Mouse (Mus musculus): ENCODE results near the gene Hscb. TPM values are rescaled to one million over a fixed set of nuclear protein-coding genes. Genes with fewer than 3 reads are reported as not detected.

Gene Hscb
- polyA plus RNA-seq, 1 experiment from 2014 or later = 18.6 TPM

DNA sequence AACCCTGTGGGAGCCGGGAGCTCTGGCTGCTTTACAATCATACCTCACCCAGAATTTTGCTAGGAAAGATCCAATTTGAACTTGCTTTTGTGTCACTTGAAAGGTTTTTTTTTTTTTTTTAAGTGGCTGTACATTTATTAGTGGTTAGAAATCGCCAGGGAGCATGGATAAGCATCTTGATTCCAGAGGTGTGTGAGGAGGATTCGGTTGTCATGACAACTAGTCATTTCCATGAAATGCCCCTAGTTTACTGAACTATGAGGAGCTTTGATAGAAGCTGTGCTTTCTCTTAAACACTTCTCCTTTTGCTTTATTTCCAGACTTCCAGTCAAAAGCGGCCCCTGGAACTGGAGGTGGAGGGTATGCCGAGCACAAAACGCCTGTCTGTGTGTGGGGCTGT lies 33.6 kb upstream of the Hscb start:
- Histone ChIP-seq H3K27ac (ENCODE audit: low read depth, low read length) (no peak overlapping the region), H3K4me2 (ENCODE audit: low read depth, low read length, severe bottlenecking) (no peak overlapping the region), H3K9ac (ENCODE audit: low read length) (no peak overlapping the region), H3K9me3 (ENCODE audit: control insufficient read depth, low read length) (no peaks in the 10 kb centered on the region), H3K36me3 (ENCODE audit: control insufficient read depth, insufficient read depth, low read length) (no peaks in the 10 kb centered on the region), H3K27me3 (ENCODE audit: control insufficient read depth, insufficient read depth, low read length) (no peaks in the 10 kb centered on the region), H3K4me1 (replicated peaks; ENCODE audit: control insufficient read depth, insufficient read depth, low read length) (peaks cover 2% of the 10 kb centered on the region; the same call in 1 of the 2 replicates), H3K4me3 (ENCODE audit: low read depth, low read length) (no peak overlapping the region)
- 76% methylated on average over 6 of the region's 6 CpGs for WGBS
- DNase-seq (ENCODE audit: low spot score) = no peak
- no peak for ATAC-seq (replicated peaks; ENCODE audit: low FRiP score)

- DNase-seq (ENCODE audit: low spot score) (no peak), ATAC-seq (replicated peaks; ENCODE audit: low FRiP score) (0 out of 2 replicates have a peak, but pooled peaks have one; percentile 24)
- no peaks in the 10 kb centered on the region for H3K36me3 ChIP-seq (ENCODE audit: control insufficient read depth, insufficient read depth, low read length)
- no peak overlapping the region for H3K4me3 ChIP-seq (ENCODE audit: low read depth, low read length)
- no peak overlapping the region for H3K4me2 ChIP-seq (ENCODE audit: low read depth, low read length, severe bottlenecking)
- WGBS = 34% methylated on average over 8 of the region's 8 CpGs
- H3K4me1 ChIP-seq (replicated peaks; ENCODE audit: control insufficient read depth, insufficient read depth, low read length) = no peaks in the 10 kb centered on the region; the same call in 1 of the 2 replicates
- H3K27me3 ChIP-seq (ENCODE audit: control insufficient read depth, insufficient read depth, low read length) = no peaks in the 10 kb centered on the region
- no peak overlapping the region for H3K9ac ChIP-seq (ENCODE audit: low read length)
- no peak overlapping the region for H3K27ac ChIP-seq (ENCODE audit: low read depth, low read length)
- no peaks in the 10 kb centered on the region for H3K9me3 ChIP-seq (ENCODE audit: control insufficient read depth, low read length)
Observed at GRCm38 (mm10) chr5:110869242-110869669, 29.7 kb upstream of the Hscb start.

DNA sequence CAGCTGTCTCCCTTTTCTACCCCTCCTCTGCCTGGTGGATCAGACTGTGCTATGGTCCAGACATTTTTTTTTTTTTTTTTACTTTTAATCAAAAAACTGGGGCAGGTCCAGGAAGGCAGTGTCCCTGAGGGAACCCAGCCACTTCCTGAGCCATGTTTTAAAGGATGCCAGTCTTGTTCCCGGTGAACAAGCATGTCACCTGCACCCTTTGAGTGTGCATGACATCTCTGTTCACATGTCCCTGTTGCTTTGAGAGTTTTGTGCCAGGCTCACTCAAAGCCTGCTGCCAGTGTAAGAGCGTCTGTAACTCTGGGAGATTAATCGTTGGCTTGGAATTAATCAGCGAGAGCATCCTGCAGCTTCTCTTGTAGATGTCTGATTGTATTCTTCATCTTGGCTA lies 28.9 kb upstream of the Hscb start:
- no peak for DNase-seq (ENCODE audit: low spot score)

GRCm38 (mm10) chr5:110860445-110860844 lies 20.9 kb upstream of the Hscb start:
- ATAC-seq (replicated peaks; ENCODE audit: low FRiP score) = no peak
- Histone ChIP-seq H3K4me1 (replicated peaks; ENCODE audit: control insufficient read depth, insufficient read depth, low read length) (no peaks in the 10 kb centered on the region), H3K9me3 (ENCODE audit: control insufficient read depth, low read length) (no peaks in the 10 kb centered on the region), H3K4me2 (ENCODE audit: low read depth, low read length, severe bottlenecking) (no peak overlapping the region), H3K27me3 (ENCODE audit: control insufficient read depth, insufficient read depth, low read length) (no peaks in the 10 kb centered on the region), H3K36me3 (ENCODE audit: control insufficient read depth, insufficient read depth, low read length) (no peaks in the 10 kb centered on the region; the same call in 1 of the 2 replicates), H3K4me3 (ENCODE audit: low read depth, low read length) (no peak overlapping the region), H3K27ac (ENCODE audit: low read depth, low read length) (no peak overlapping the region), H3K9ac (ENCODE audit: low read length) (no peak overlapping the region)
- WGBS = 86% methylated on average over 5 of the region's 5 CpGs
- DNase-seq (ENCODE audit: low spot score) = no peak

More for the DNA sequence above, 28.9 kb upstream of the Hscb start:
- Histone ChIP-seq H3K9me3 (ENCODE audit: control insufficient read depth, low read length) (no peaks in the 10 kb centered on the region), H3K27me3 (ENCODE audit: control insufficient read depth, insufficient read depth, low read length) (no peaks in the 10 kb centered on the region), H3K4me1 (replicated peaks; ENCODE audit: control insufficient read depth, insufficient read depth, low read length) (no peaks in the 10 kb centered on the region; the same call in 1 of the 2 replicates), H3K4me3 (ENCODE audit: low read depth, low read length) (no peak overlapping the region), H3K36me3 (ENCODE audit: control insufficient read depth, insufficient read depth, low read length) (no peaks in the 10 kb centered on the region), H3K27ac (ENCODE audit: low read depth, low read length) (no peak overlapping the region), H3K4me2 (ENCODE audit: low read depth, low read length, severe bottlenecking) (no peak overlapping the region), H3K9ac (ENCODE audit: low read length) (no peak overlapping the region)
- 65% methylated on average over 4 of the region's 4 CpGs for WGBS
- ATAC-seq (replicated peaks; ENCODE audit: low FRiP score) = no peak

GRCm38 (mm10) chr5:110859013-110859650 lies 19.6 kb upstream of the Hscb start:
- H3K4me2 ChIP-seq (ENCODE audit: low read depth, low read length, severe bottlenecking) = no peak overlapping the region
- H3K4me1 ChIP-seq (replicated peaks; ENCODE audit: control insufficient read depth, insufficient read depth, low read length) = no peaks in the 10 kb centered on the region
- no peak for DNase-seq (ENCODE audit: low spot score)
- WGBS = 77% methylated on average over 13 of the region's 13 CpGs
- H3K27ac ChIP-seq (ENCODE audit: low read depth, low read length) = no peak overlapping the region
- no peak for ATAC-seq (replicated peaks; ENCODE audit: low FRiP score)
- H3K36me3 ChIP-seq (ENCODE audit: control insufficient read depth, insufficient read depth, low read length) = no peaks in the 10 kb centered on the region; the same call in 1 of the 2 replicates
- H3K4me3 ChIP-seq (ENCODE audit: low read depth, low read length) = no peak overlapping the region
- H3K9ac ChIP-seq (ENCODE audit: low read length) = no peak overlapping the region
- H3K27me3 ChIP-seq (ENCODE audit: control insufficient read depth, insufficient read depth, low read length) = no peaks in the 10 kb centered on the region
- H3K9me3 ChIP-seq (ENCODE audit: control insufficient read depth, low read length) = no peaks in the 10 kb centered on the region

DNA sequence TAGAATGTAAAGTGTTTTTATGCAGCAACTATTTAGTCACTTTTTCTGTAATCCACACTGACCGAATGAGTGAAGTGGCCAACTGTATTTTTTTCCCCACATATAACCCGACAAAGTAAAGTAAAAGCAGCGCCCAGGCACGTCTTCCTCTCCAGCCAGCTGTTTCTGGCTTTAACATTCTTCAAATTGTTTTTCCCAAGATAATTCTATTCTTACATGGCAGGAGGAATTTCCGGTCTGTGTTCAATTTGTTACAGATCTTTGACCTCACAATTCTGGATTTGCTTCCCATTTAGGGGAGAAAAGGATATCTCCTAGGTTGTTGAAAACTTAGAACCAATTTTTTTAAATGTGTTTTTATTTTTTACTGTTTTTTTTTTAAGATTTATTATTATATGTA lies 17.5 kb upstream of the Hscb start:
- DNase-seq (ENCODE audit: low spot score) (no peak), ATAC-seq (replicated peaks; ENCODE audit: low FRiP score) (no peak)
- Histone ChIP-seq H3K4me3 (ENCODE audit: low read depth, low read length) (no peak overlapping the region), H3K9ac (ENCODE audit: low read length) (no peak overlapping the region), H3K27me3 (ENCODE audit: control insufficient read depth, insufficient read depth, low read length) (no peaks in the 10 kb centered on the region), H3K27ac (ENCODE audit: low read depth, low read length) (no peak overlapping the region), H3K9me3 (ENCODE audit: control insufficient read depth, low read length) (no peaks in the 10 kb centered on the region), H3K36me3 (ENCODE audit: control insufficient read depth, insufficient read depth, low read length) (peaks cover 3% of the 10 kb centered on the region; the same call in 1 of the 2 replicates), H3K4me2 (ENCODE audit: low read depth, low read length, severe bottlenecking) (no peak overlapping the region), H3K4me1 (replicated peaks; ENCODE audit: control insufficient read depth, insufficient read depth, low read length) (no peaks in the 10 kb centered on the region)
- 88% methylated on average over 5 of the region's 5 CpGs for WGBS

DNA sequence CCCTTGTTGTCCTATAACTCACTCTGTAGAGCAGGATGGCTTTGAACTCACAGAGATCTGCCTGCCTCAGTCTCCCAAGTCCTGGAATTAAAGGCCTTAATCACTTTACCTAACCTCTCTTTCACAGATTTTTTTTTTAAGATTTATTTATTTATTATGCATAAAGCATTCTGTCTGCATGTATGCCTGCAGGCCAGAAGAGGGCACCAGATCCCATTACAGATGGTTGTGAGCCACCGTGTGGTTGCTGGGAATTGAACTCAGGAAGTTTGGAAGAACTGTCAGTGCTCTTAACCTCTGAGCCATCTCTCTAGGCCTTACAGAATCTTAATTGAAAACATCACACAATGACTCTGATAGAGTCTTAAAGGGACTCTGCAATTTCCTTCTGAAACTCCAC lies 13.4 kb upstream of the Hscb start:
- no peak overlapping the region for H3K4me2 ChIP-seq (ENCODE audit: low read depth, low read length, severe bottlenecking)
- 86% methylated on average over 1 of the region's 1 CpGs for WGBS
- H3K4me1 ChIP-seq (replicated peaks; ENCODE audit: control insufficient read depth, insufficient read depth, low read length) = no peaks in the 10 kb centered on the region
- no peaks in the 10 kb centered on the region for H3K9me3 ChIP-seq (ENCODE audit: control insufficient read depth, low read length)
- no peak overlapping the region for H3K4me3 ChIP-seq (ENCODE audit: low read depth, low read length)
- DNase-seq (ENCODE audit: low spot score) (no peak), ATAC-seq (replicated peaks; ENCODE audit: low FRiP score) (no peak)
- H3K27ac ChIP-seq (ENCODE audit: low read depth, low read length) = no peak overlapping the region
- H3K36me3 ChIP-seq (ENCODE audit: control insufficient read depth, insufficient read depth, low read length) = peaks cover 7% of the 10 kb centered on the region; the same call in 1 of the 2 replicates
- H3K27me3 ChIP-seq (ENCODE audit: control insufficient read depth, insufficient read depth, low read length) = no peaks in the 10 kb centered on the region
- H3K9ac ChIP-seq (ENCODE audit: low read length) = no peak overlapping the region

- DNase-seq (ENCODE audit: low spot score) = no peak
- ATAC-seq (replicated peaks; ENCODE audit: low FRiP score) = no peak
- Histone ChIP-seq H3K9me3 (ENCODE audit: control insufficient read depth, low read length) (no peaks in the 10 kb centered on the region), H3K4me3 (ENCODE audit: low read depth, low read length) (peak overlapping the region; percentile 56; the same call in 1 of the 2 replicates), H3K4me2 (ENCODE audit: low read depth, low read length, severe bottlenecking) (peak overlapping the region; percentile 5; the same call in 1 of the 2 replicates), H3K27me3 (ENCODE audit: control insufficient read depth, insufficient read depth, low read length) (no peaks in the 10 kb centered on the region), H3K27ac (ENCODE audit: low read depth, low read length) (no peak overlapping the region), H3K36me3 (ENCODE audit: control insufficient read depth, insufficient read depth, low read length) (no peaks in the 10 kb centered on the region; the same call in 1 of the 2 replicates), H3K9ac (ENCODE audit: low read length) (no peak overlapping the region), H3K4me1 (replicated peaks; ENCODE audit: control insufficient read depth, insufficient read depth, low read length) (0 out of 2 replicates have a peak, but pooled peaks cover 4% of the 10 kb centered on the region)
- 92% methylated on average over 14 of the region's 14 CpGs for WGBS
Observed at GRCm38 (mm10) chr5:110841046-110841862, 1.7 kb upstream of the Hscb start.
